Mouse (Mus musculus): ENCODE data around the gene Vpreb1. TPM values are rescaled to one million over a fixed set of nuclear protein-coding genes. Genes with fewer than 3 reads are reported as not detected.

Gene Vpreb1
- total RNA-seq (2014; rRNA removed) (not detected in 2 replicates), polyA plus RNA-seq (2012; rRNA removed) (1.3 and 2.4 TPM in 2 replicates)

DNA sequence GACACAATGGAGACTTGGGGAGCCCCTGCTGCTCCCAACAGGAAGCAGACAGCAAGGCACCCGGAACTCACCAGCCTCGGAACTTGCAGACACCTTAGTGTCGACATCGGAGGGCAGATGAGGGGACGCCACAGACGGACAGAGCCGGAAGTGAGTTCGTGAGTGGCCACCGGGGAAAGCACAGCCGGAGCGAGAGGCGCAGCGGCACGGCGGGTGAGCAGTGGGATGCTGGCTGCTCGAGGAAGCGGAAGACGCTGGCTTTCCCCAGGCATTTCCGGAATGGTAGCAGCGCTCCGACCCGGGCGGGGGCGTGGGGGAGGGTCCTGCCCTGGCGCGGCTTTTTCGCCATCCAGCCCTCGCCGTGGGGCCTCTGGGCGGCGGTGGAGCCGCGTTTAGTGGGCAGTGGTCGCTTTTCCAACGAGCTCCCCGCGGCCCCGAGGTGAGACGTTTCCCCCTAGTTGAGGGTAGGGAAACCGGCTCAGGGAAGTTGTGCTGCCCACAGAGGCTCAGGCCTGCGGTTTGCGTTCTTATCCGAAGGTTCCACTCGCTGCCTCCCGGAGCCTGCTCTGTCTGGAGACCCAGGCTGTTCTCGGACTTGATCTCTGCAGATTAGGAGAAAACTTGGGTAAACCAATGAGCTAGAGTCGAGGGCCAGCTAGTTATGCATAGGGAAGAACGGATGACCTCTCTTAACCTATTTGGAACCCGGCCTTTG, at the start of gene Vpreb1, which contains the start of gene Top3b:
Vpreb1 (minus strand) TSS at position 227 of the 715 bp plus-strand sequence.
Top3b (plus strand) TSS at position 120 of the 715 bp plus-strand sequence.
- H3K79me2 ChIP-seq (ENCODE audit: control insufficient read depth, insufficient read depth, low read length), result peaks cover 3% of the 10 kb centered on the region; the same call in 1 of the 2 replicates
- DNase-seq (ENCODE audit: extremely low read depth, low read depth, low spot score), result peak; percentile 87
- under 1% methylated on average over 49 of the region's 49 CpGs for WGBS
- TF ChIP-seq CTCF (IDR thresholded peaks at IDR 0.05; ENCODE audit: low read depth, low read length), result peak; percentile 30; the same call in 1 of the 2 replicates
- peak; percentile 62 for TF ChIP-seq POLR2A (IDR thresholded peaks at IDR 0.05; ENCODE audit: extremely low read depth, insufficient read depth, low read length)
- H3K4me3 ChIP-seq (ENCODE audit: insufficient read depth, low read depth, low read length), result peak within 1 kb of the TSS; percentile 91
- peaks cover 6% of the 10 kb centered on the region; the same call in 1 of the 2 replicates for H3K36me3 ChIP-seq (ENCODE audit: control insufficient read depth, insufficient read depth, low read length)
- no peaks in the 10 kb centered on the region for H3K27me3 ChIP-seq (ENCODE audit: control insufficient read depth, insufficient read depth, low read length)
- H3K27ac ChIP-seq (replicated peaks; ENCODE audit: insufficient read depth, low read depth, low read length), result peak within 1 kb of the TSS; percentile 78
- H3K4me1 ChIP-seq (ENCODE audit: control insufficient read depth, insufficient read depth, low read length), result no peaks in the 10 kb centered on the region
- H3K9ac ChIP-seq (ENCODE audit: low read depth, low read length), result peak within 1 kb of the TSS; percentile 91

DNA sequence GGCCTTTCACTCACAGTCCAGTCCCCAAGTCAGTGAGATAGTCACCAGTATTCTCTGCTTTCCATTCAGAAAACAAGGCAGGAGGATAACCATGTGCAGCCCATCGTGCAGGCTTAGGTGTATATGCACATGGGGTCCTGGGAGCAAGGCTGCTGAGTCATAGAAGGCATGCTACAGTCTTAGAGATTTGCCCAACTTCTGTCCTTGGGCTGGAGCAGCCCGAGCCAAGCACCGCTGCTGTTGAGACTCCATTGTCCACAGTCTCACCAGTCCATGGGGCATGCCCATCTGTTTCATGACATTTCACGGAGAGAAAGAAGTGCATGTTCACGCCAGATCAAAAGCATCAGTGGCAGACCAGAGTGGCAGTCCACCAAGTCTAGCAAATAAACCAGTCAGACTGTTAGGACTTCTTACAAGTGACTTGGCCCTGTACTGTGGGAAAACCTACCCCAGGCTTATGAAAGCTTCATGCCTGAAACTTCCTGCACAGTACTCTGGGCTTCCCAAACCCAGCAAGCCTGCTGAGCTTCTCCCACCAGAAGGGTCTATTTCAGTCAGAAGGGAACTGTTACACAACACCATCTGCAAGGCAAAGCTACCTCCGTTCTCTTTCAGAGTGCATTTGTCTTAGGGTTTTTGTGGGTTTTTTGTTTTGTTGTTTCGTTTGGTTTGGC, 47.9 kb upstream of the Vpreb1 start:
- peaks cover 9% of the 10 kb centered on the region for H3K36me3 ChIP-seq (ENCODE audit: control insufficient read depth, insufficient read depth, low read length)
- no peak overlapping the region for H3K9ac ChIP-seq (ENCODE audit: low read depth, low read length)
- H3K4me1 ChIP-seq (ENCODE audit: control insufficient read depth, insufficient read depth, low read length), result no peaks in the 10 kb centered on the region
- H3K4me3 ChIP-seq (ENCODE audit: insufficient read depth, low read depth, low read length), result no peak overlapping the region
- no peaks in the 10 kb centered on the region for H3K27me3 ChIP-seq (ENCODE audit: control insufficient read depth, insufficient read depth, low read length)
- 95% methylated on average over 7 of the region's 7 CpGs for WGBS
- TF ChIP-seq CTCF (IDR thresholded peaks at IDR 0.05; ENCODE audit: low read depth, low read length) (no peak), POLR2A (IDR thresholded peaks at IDR 0.05; ENCODE audit: extremely low read depth, insufficient read depth, low read length) (no peak)
- no peaks in the 10 kb centered on the region for H3K79me2 ChIP-seq (ENCODE audit: control insufficient read depth, insufficient read depth, low read length)
- no peak for DNase-seq (ENCODE audit: extremely low read depth, low read depth, low spot score)
- no peak overlapping the region for H3K27ac ChIP-seq (replicated peaks; ENCODE audit: insufficient read depth, low read depth, low read length)

GRCm38 (mm10) chr16:16913440-16913839, 42.8 kb upstream of the Vpreb1 start:
- H3K4me1 ChIP-seq (ENCODE audit: control insufficient read depth, insufficient read depth, low read length), result no peaks in the 10 kb centered on the region
- 84% methylated on average over 1 of the region's 1 CpGs for WGBS
- H3K79me2 ChIP-seq (ENCODE audit: control insufficient read depth, insufficient read depth, low read length), result no peaks in the 10 kb centered on the region
- no peak for DNase-seq (ENCODE audit: extremely low read depth, low read depth, low spot score)
- H3K36me3 ChIP-seq (ENCODE audit: control insufficient read depth, insufficient read depth, low read length), result peaks cover 6% of the 10 kb centered on the region; the same call in 1 of the 2 replicates
- H3K27me3 ChIP-seq (ENCODE audit: control insufficient read depth, insufficient read depth, low read length), result no peaks in the 10 kb centered on the region
- TF ChIP-seq POLR2A (IDR thresholded peaks at IDR 0.05; ENCODE audit: extremely low read depth, insufficient read depth, low read length) (no peak), CTCF (IDR thresholded peaks at IDR 0.05; ENCODE audit: low read depth, low read length) (no peak)
- no peak overlapping the region for H3K4me3 ChIP-seq (ENCODE audit: insufficient read depth, low read depth, low read length)
- no peak overlapping the region for H3K9ac ChIP-seq (ENCODE audit: low read depth, low read length)
- H3K27ac ChIP-seq (replicated peaks; ENCODE audit: insufficient read depth, low read depth, low read length), result no peak overlapping the region

DNA sequence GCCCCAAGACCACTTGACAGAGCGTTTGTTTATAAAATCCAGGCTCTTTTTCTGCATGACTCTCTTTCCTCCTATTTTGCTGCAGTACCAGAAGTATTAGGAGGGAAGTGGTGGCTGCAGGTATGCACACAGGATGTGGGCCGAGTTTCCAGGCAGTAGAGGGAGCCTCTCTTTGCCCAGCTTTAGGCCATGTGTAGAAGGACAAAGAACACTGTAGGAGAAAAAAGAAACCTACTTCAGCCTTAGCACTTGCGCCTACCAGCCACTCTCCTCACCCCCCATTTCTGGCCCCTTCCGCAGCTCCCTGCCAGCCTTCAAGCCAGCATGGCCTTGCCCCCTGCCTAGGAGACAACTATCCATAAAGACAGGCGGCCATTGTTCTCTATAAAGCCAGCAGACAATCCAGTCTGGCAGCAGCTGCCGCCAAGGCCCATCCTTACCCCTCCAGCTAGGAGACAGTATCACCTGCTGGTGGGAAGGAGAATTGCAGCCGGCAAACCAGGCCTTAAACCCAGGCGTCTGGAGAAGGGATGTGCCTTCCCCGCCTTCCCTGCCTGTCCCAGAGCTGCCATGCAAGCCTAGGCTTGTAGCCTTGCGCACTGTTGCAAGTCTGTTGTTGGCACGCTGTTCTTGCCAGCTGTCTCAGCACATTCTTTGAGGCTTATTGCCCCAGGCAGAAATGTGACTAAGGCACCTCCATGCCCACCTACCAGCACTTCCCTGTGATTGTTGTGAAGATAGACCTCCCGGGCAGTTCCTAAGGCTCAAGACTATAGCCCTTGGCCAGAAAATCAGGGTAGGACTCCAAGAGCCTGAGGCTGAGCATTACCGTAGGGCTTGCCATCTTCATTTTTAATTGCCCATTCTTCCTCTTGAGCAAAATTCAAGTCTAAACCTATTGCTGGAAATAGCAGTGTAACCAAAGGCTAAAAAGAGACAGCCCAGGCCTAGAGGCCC, 41.3 kb upstream of the Vpreb1 start:
- no peak overlapping the region for H3K9ac ChIP-seq (ENCODE audit: low read depth, low read length)
- H3K27me3 ChIP-seq (ENCODE audit: control insufficient read depth, insufficient read depth, low read length), result no peaks in the 10 kb centered on the region

GRCm38 (mm10) chr16:16907799-16908198, 37.2 kb upstream of the Vpreb1 start:
- Histone ChIP-seq H3K4me3 (ENCODE audit: insufficient read depth, low read depth, low read length) (no peak overlapping the region), H3K27ac (replicated peaks; ENCODE audit: insufficient read depth, low read depth, low read length) (peak overlapping the region; percentile 72), H3K36me3 (ENCODE audit: control insufficient read depth, insufficient read depth, low read length) (peaks cover 11% of the 10 kb centered on the region; the same call in 1 of the 2 replicates), H3K9ac (ENCODE audit: low read depth, low read length) (no peak overlapping the region), H3K4me1 (ENCODE audit: control insufficient read depth, insufficient read depth, low read length) (peaks cover 2% of the 10 kb centered on the region; the same call in 1 of the 2 replicates), H3K79me2 (ENCODE audit: control insufficient read depth, insufficient read depth, low read length) (no peaks in the 10 kb centered on the region), H3K27me3 (ENCODE audit: control insufficient read depth, insufficient read depth, low read length) (no peaks in the 10 kb centered on the region)
- TF ChIP-seq POLR2A (IDR thresholded peaks at IDR 0.05; ENCODE audit: extremely low read depth, insufficient read depth, low read length) (no peak), CTCF (IDR thresholded peaks at IDR 0.05; ENCODE audit: low read depth, low read length) (no peak)
- DNase-seq (ENCODE audit: extremely low read depth, low read depth, low spot score), result peak; percentile 16
- WGBS, result 65% methylated on average over 6 of the region's 6 CpGs

More for the DNA sequence above, 41.3 kb upstream of the Vpreb1 start:
- TF ChIP-seq CTCF (IDR thresholded peaks at IDR 0.05; ENCODE audit: low read depth, low read length) (peak; percentile 98), POLR2A (IDR thresholded peaks at IDR 0.05; ENCODE audit: extremely low read depth, insufficient read depth, low read length) (no peak)
- Histone ChIP-seq H3K36me3 (ENCODE audit: control insufficient read depth, insufficient read depth, low read length) (peaks cover 2% of the 10 kb centered on the region; the same call in 1 of the 2 replicates), H3K4me3 (ENCODE audit: insufficient read depth, low read depth, low read length) (no peak overlapping the region), H3K79me2 (ENCODE audit: control insufficient read depth, insufficient read depth, low read length) (no peaks in the 10 kb centered on the region), H3K4me1 (ENCODE audit: control insufficient read depth, insufficient read depth, low read length) (no peaks in the 10 kb centered on the region), H3K27ac (replicated peaks; ENCODE audit: insufficient read depth, low read depth, low read length) (no peak overlapping the region)
- whole genome bisulfite sequencing, result 59% methylated on average over 13 of the region's 13 CpGs
- peak; percentile 43 for DNase-seq (ENCODE audit: extremely low read depth, low read depth, low spot score)
